Mouse (Mus musculus): ENCODE measurements at regions not wholly inside any gene's neighbourhood (a gene's known extent, or its start where the extent isn't known, plus 50 kb on each side); places are given as distances from the start of the nearest gene placed in this dataset.

GRCm38 (mm10) chr6:89047629-89048332, 145.7 kb downstream of the Tpra1 start:
- Histone ChIP-seq H3K4me3 (ENCODE audit: low read length) (no peak overlapping the region), H3K27ac (ENCODE audit: low read length) (no peak overlapping the region), H3K9me3 (ENCODE audit: low read length) (0 out of 2 replicates have a peak, but pooled peaks cover 4% of the 10 kb centered on the region), H3K9ac (replicated peaks; ENCODE audit: low read length) (no peak overlapping the region), H3K27me3 (ENCODE audit: insufficient read depth, low read length) (no peaks in the 10 kb centered on the region), H3K4me2 (replicated peaks; ENCODE audit: low read depth, low read length) (no peak overlapping the region), H3K4me1 (ENCODE audit: insufficient read depth, low read length) (no peaks in the 10 kb centered on the region), H3K36me3 (ENCODE audit: insufficient read depth, low read length) (no peaks in the 10 kb centered on the region)
- no peak for ATAC-seq (ENCODE audit: low FRiP score, low TSS enrichment)
- WGBS = 47% methylated on average over 6 of the region's 6 CpGs

GRCm38 (mm10) chr6:89049290-89049689, 147.2 kb downstream of the Tpra1 start:
- ATAC-seq (ENCODE audit: low FRiP score, low TSS enrichment) = no peak
- no peaks in the 10 kb centered on the region for H3K27me3 ChIP-seq (ENCODE audit: insufficient read depth, low read length)
- H3K27ac ChIP-seq (ENCODE audit: low read length) = no peak overlapping the region
- no peak overlapping the region for H3K9ac ChIP-seq (replicated peaks; ENCODE audit: low read length)
- H3K36me3 ChIP-seq (ENCODE audit: insufficient read depth, low read length) = no peaks in the 10 kb centered on the region
- H3K4me1 ChIP-seq (ENCODE audit: insufficient read depth, low read length) = no peaks in the 10 kb centered on the region
- no peak overlapping the region for H3K4me3 ChIP-seq (ENCODE audit: low read length)
- WGBS = 33% methylated on average over 1 of the region's 1 CpGs
- H3K4me2 ChIP-seq (replicated peaks; ENCODE audit: low read depth, low read length) = no peak overlapping the region
- 0 out of 2 replicates have a peak, but pooled peaks cover 4% of the 10 kb centered on the region for H3K9me3 ChIP-seq (ENCODE audit: low read length)

- Histone ChIP-seq H3K4me3 (ENCODE audit: low read length) (no peak overlapping the region), H3K4me2 (replicated peaks; ENCODE audit: low read depth, low read length) (no peak overlapping the region), H3K4me1 (ENCODE audit: insufficient read depth, low read length) (no peaks in the 10 kb centered on the region), H3K9ac (replicated peaks; ENCODE audit: low read length) (no peak overlapping the region), H3K27ac (ENCODE audit: low read length) (no peak overlapping the region), H3K9me3 (ENCODE audit: low read length) (0 out of 2 replicates have a peak, but pooled peaks cover 4% of the 10 kb centered on the region), H3K36me3 (ENCODE audit: insufficient read depth, low read length) (no peaks in the 10 kb centered on the region), H3K27me3 (ENCODE audit: insufficient read depth, low read length) (no peaks in the 10 kb centered on the region)
- ATAC-seq (ENCODE audit: low FRiP score, low TSS enrichment) = no peak
- WGBS = 74% methylated on average over 13 of the region's 13 CpGs
Measured at GRCm38 (mm10) chr6:89050575-89051270, 148.7 kb downstream of the Tpra1 start.

- no peak overlapping the region for H3K4me3 ChIP-seq (ENCODE audit: low read length)
- H3K4me2 ChIP-seq (replicated peaks; ENCODE audit: low read depth, low read length) = no peak overlapping the region
- 79% methylated on average over 9 of the region's 9 CpGs for WGBS
- H3K36me3 ChIP-seq (ENCODE audit: insufficient read depth, low read length) = no peaks in the 10 kb centered on the region
- no peak for ATAC-seq (ENCODE audit: low FRiP score, low TSS enrichment)
- no peaks in the 10 kb centered on the region for H3K9me3 ChIP-seq (ENCODE audit: low read length)
- H3K9ac ChIP-seq (replicated peaks; ENCODE audit: low read length) = no peak overlapping the region
- no peaks in the 10 kb centered on the region for H3K27me3 ChIP-seq (ENCODE audit: insufficient read depth, low read length)
- H3K4me1 ChIP-seq (ENCODE audit: insufficient read depth, low read length) = no peaks in the 10 kb centered on the region
- H3K27ac ChIP-seq (ENCODE audit: low read length) = no peak overlapping the region
Measured at GRCm38 (mm10) chr6:89052758-89053460, 150.9 kb downstream of the Tpra1 start.

- Histone ChIP-seq H3K36me3 (ENCODE audit: insufficient read depth, low read length) (no peaks in the 10 kb centered on the region), H3K4me2 (replicated peaks; ENCODE audit: low read depth, low read length) (no peak overlapping the region), H3K4me1 (ENCODE audit: insufficient read depth, low read length) (no peaks in the 10 kb centered on the region), H3K27me3 (ENCODE audit: insufficient read depth, low read length) (no peaks in the 10 kb centered on the region), H3K9me3 (ENCODE audit: low read length) (no peaks in the 10 kb centered on the region), H3K9ac (replicated peaks; ENCODE audit: low read length) (no peak overlapping the region), H3K4me3 (ENCODE audit: low read length) (no peak overlapping the region), H3K27ac (ENCODE audit: low read length) (no peak overlapping the region)
- ATAC-seq (ENCODE audit: low FRiP score, low TSS enrichment) = no peak
- WGBS = 73% methylated on average over 13 of the region's 13 CpGs
Measured at GRCm38 (mm10) chr6:89054060-89054459, 152.0 kb downstream of the Tpra1 start.

GRCm38 (mm10) chr6:89059431-89059975, 157.5 kb downstream of the Tpra1 start:
- Histone ChIP-seq H3K9me3 (ENCODE audit: low read length) (no peaks in the 10 kb centered on the region), H3K36me3 (ENCODE audit: insufficient read depth, low read length) (no peaks in the 10 kb centered on the region), H3K4me2 (replicated peaks; ENCODE audit: low read depth, low read length) (no peak overlapping the region), H3K27ac (ENCODE audit: low read length) (no peak overlapping the region), H3K9ac (replicated peaks; ENCODE audit: low read length) (no peak overlapping the region), H3K4me3 (ENCODE audit: low read length) (no peak overlapping the region), H3K27me3 (ENCODE audit: insufficient read depth, low read length) (no peaks in the 10 kb centered on the region), H3K4me1 (ENCODE audit: insufficient read depth, low read length) (no peaks in the 10 kb centered on the region)
- ATAC-seq (ENCODE audit: low FRiP score, low TSS enrichment) = no peak
- 82% methylated on average over 4 of the region's 4 CpGs for WGBS

- no peaks in the 10 kb centered on the region for H3K36me3 ChIP-seq (ENCODE audit: insufficient read depth, low read length)
- no peak for ATAC-seq (ENCODE audit: low FRiP score, low TSS enrichment)
Measured at GRCm38 (mm10) chr6:89064977-89065580, 163.0 kb downstream of the Tpra1 start.

GRCm38 (mm10) chr6:89066588-89066987, 164.5 kb downstream of the Tpra1 start:
- no peaks in the 10 kb centered on the region for H3K36me3 ChIP-seq (ENCODE audit: insufficient read depth, low read length)
- H3K4me1 ChIP-seq (ENCODE audit: insufficient read depth, low read length) = 0 out of 2 replicates have a peak, but pooled peaks cover 3% of the 10 kb centered on the region
- no peak for ATAC-seq (ENCODE audit: low FRiP score, low TSS enrichment)
- H3K27ac ChIP-seq (ENCODE audit: low read length) = no peak overlapping the region
- no peak overlapping the region for H3K9ac ChIP-seq (replicated peaks; ENCODE audit: low read length)
- no peaks in the 10 kb centered on the region for H3K9me3 ChIP-seq (ENCODE audit: low read length)
- no peak overlapping the region for H3K4me3 ChIP-seq (ENCODE audit: low read length)
- 63% methylated on average over 5 of the region's 5 CpGs for WGBS
- H3K27me3 ChIP-seq (ENCODE audit: insufficient read depth, low read length) = no peaks in the 10 kb centered on the region
- H3K4me2 ChIP-seq (replicated peaks; ENCODE audit: low read depth, low read length) = no peak overlapping the region

More at GRCm38 (mm10) chr6:89064977-89065580, 163.0 kb downstream of the Tpra1 start:
- Histone ChIP-seq H3K9me3 (ENCODE audit: low read length) (no peaks in the 10 kb centered on the region), H3K4me2 (replicated peaks; ENCODE audit: low read depth, low read length) (no peak overlapping the region), H3K4me1 (ENCODE audit: insufficient read depth, low read length) (no peaks in the 10 kb centered on the region), H3K4me3 (ENCODE audit: low read length) (no peak overlapping the region), H3K27ac (ENCODE audit: low read length) (no peak overlapping the region), H3K27me3 (ENCODE audit: insufficient read depth, low read length) (no peaks in the 10 kb centered on the region), H3K9ac (replicated peaks; ENCODE audit: low read length) (no peak overlapping the region)
- WGBS = 80% methylated on average over 7 of the region's 7 CpGs

- H3K27me3 ChIP-seq (ENCODE audit: insufficient read depth, low read length) = no peaks in the 10 kb centered on the region
- no peak overlapping the region for H3K4me3 ChIP-seq (ENCODE audit: low read length)
- H3K9me3 ChIP-seq (ENCODE audit: low read length) = no peaks in the 10 kb centered on the region
- H3K27ac ChIP-seq (ENCODE audit: low read length) = no peak overlapping the region
- H3K4me1 ChIP-seq (ENCODE audit: insufficient read depth, low read length) = 0 out of 2 replicates have a peak, but pooled peaks cover 7% of the 10 kb centered on the region
- no peaks in the 10 kb centered on the region for H3K36me3 ChIP-seq (ENCODE audit: insufficient read depth, low read length)
- ATAC-seq (ENCODE audit: low FRiP score, low TSS enrichment) = no peak
- no peak overlapping the region for H3K4me2 ChIP-seq (replicated peaks; ENCODE audit: low read depth, low read length)
- WGBS = 95% methylated on average over 5 of the region's 5 CpGs
- H3K9ac ChIP-seq (replicated peaks; ENCODE audit: low read length) = no peak overlapping the region
Measured at GRCm38 (mm10) chr6:89068286-89068685, 166.2 kb downstream of the Tpra1 start.
